Mouse (Mus musculus) heart, adult 9 months (tissue): ENCODE data around the gene Atp5e.

Source experiments
- DNase-seq, 2 experiments: peaks; one replicate each; pipeline ENCODE4 v3.0.0; 2022; ENCODE audit warnings: low spot score in 2 of 2

Atp5e gene

DNA sequence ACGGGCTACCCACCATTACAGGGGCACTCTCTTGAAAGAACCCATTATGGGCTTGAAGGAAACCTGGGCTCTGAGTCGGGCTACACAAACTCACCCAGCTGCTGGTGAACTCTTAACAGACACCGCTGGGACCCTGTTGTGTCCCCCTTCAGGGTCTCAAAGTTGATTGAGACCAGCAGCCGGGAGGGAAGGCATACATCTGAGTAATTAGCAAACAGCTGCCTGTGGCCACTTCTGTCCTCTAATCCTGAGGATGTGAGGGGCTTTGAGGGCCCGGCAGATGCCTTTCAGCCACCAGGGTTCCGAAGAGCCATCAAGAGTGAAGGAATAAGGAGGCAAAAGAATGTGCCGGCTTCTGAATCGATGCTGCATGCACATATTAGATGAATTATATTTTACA, 17.0 kb downstream of the Atp5e start:
- no peak for DNase-seq

DNA sequence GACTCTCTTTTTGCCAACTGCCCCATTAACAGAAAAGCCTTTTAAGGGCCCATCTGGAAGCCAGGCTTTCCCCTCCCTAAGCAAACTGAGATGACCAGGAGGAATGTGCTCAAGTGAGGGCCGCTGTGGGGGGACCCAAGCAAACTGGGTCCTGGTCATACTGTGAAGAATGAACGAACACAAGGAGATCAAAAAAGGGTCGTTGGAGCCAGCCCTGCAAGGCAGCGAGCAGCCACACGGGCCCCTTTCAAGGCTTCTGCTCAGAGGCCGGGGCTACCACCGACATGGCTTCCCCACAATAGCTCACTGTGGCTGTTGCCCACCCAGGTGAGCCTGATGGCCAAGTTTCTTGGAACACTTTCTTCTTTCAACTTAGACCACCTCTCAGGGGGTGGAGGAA, 17.4 kb downstream of the Atp5e start:
- DNase-seq = no peak

- DNase-seq = no peak
Observed at GRCm38 (mm10) chr2:174445018-174445417, 18.9 kb downstream of the Atp5e start.

GRCm38 (mm10) chr2:174444359-174444758, 19.5 kb downstream of the Atp5e start:
- DNase-seq = no peak

DNA sequence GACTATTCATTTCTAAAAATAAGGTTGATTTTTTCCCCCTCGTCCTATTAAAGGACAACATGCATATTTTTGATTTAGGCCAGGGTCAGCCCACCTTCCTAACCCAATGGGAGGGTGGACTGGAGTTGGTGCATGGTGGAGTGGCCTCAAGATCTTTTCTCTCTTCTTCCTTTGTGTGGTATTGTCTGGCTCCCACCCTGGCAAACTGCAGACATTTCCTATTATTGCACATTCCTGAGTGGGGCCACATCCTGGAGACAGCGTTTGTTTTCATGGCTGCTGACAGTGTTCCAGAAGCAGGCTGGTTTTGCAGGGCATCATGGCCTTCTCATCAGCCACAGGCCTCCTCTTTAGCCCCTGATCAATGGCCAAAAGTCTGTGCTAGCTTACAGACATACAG, 20.9 kb downstream of the Atp5e start:
- DNase-seq = no peak

- no peak for DNase-seq
Observed at GRCm38 (mm10) chr2:174442460-174442859, 21.4 kb downstream of the Atp5e start.

GRCm38 (mm10) chr2:174441898-174442297, 22.0 kb downstream of the Atp5e start:
- no peak for DNase-seq

DNA sequence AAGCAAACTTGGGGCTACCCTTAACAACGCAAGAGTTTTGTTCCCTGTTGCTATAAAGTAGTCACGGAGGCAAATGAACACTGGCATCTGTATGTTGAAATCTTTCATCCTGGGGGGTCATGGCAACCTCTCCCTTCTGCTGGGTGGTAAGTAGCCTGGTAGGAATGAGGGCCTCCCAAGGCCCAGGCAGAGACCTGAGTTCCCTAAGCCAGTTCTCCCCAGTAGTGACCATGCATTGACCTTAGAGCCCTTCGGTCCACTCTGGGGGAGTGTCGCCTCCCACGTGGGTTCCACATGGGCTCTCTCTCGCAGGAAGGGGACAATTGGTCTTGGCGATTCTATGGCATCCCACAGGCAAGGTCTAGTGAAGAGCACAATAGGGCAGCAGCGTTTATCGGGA, 23.9 kb downstream of the Atp5e start:
- no peak for DNase-seq

DNA sequence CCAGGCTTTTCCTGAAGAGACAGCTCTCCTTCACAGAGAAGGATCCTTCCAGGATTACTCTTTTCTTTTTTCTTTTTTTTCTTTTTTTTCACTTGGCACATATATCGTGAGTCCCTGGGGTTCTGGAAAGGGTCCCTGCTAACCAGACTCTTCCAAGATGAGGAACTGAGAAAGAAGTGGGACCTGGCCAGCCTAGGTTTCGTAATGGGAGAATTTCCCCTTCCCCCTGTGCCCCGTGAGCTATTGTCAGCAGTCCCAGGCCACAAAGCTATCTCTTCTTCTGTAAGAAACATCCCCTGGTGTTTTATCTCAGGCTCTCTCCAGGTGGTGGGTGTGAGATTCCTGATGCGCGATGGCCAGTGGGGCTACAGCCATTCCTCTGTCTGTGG, 24.5 kb downstream of the Atp5e start:
- peak; percentile 31 to 42 for DNase-seq

- peak; percentile 75 for DNase-seq
Observed at GRCm38 (mm10) chr2:174438737-174439449, 25.0 kb downstream of the Atp5e start, which contains the start of gene Ctsz. Ctsz (minus strand) TSS chr2:174439039.

DNA sequence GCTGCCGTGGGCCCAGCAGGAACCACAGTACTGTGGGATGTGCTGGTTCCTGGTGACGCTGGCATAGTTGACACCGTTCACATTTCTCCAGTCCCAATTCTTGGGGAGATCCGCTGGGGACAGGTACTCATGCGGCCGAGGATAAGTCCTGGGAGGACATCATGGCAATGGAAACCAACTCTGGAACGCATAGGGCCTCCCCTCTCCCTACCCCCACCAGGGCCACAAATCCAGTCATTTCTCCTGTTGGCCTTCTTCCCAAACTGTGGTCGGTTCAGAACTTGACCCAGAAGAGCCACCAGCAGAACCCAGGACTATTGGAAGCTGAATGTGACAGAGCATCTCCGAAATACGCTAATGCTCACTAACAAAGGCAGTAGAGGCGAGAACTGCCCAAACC, 25.7 kb downstream of the Atp5e start:
- DNase-seq = no peak

- peak; percentile 50 to 59 for DNase-seq
Observed at GRCm38 (mm10) chr2:174437697-174437982, 26.3 kb downstream of the Atp5e start.

DNA sequence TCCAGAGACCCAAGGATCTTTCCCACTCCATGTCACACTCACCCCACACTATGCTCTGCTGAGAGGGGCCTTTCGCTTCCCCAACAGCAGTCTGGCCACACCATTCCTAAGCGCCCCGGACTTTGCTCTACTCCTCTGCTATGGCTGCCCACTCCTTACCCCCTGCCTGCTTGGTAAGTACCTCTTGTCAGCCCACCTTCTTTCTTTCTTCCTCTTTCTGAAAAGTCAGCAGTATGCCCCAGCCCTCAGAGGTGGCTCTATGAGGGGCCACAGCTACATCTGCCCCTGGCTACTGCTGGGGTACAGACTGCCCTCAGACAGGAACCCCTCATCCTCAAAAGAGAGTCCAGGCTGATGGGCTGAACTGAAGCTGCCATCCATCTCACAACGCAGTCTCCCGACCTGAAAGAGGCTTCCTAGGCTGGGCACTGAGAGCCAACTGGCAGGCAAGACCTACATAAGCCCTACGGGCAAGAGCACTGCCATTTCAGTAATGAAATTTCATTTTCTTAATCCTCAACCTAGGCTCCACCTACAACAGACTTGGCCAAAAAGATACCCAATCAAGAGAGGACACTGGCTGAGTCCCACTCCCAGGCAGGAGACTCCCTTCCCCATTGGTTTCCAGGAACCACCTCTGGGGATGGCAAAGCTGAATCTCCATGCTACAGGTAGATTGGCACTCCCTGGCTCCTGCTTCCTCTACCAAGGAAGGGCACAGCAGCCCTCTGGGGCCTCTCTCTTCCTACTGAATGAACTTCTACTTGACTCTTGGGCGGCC, 26.8 kb downstream of the Atp5e start:
- peak in 1 of 2 experiments; percentile 5 for DNase-seq

- peak; percentile 18 to 37 for DNase-seq
Observed at GRCm38 (mm10) chr2:174436076-174436701, 27.7 kb downstream of the Atp5e start.

GRCm38 (mm10) chr2:174434943-174435342, 29.0 kb downstream of the Atp5e start:
- DNase-seq = no peak

DNA sequence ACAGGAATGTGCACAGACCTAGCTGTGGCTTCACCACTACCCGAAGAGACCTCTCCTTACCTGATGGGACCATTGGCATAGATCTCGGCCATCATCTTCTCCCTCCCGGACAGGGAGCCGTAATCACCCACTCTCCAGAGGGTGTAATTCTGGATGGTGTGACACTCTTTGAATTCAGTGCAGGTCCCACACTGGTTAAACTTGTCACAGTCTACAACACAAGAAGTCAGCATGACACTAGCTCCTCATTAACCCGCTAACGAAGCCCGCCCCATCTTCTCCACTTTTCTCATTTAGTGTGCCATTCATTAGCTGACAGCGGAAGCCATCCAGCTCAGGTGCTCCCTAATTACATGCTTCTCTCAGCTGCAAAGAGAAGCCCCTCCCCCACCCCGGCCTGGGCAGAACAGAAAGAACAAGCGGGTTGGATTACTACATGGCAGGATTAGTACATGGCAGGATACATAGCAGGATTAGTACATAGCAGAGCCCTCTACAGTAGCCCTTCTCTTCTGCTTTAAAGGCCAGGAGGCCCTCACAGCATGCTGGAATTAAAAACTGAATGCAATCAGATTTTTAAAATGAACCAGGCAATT, 34.8 kb downstream of the Atp5e start:
- DNase-seq = no peak

DNA sequence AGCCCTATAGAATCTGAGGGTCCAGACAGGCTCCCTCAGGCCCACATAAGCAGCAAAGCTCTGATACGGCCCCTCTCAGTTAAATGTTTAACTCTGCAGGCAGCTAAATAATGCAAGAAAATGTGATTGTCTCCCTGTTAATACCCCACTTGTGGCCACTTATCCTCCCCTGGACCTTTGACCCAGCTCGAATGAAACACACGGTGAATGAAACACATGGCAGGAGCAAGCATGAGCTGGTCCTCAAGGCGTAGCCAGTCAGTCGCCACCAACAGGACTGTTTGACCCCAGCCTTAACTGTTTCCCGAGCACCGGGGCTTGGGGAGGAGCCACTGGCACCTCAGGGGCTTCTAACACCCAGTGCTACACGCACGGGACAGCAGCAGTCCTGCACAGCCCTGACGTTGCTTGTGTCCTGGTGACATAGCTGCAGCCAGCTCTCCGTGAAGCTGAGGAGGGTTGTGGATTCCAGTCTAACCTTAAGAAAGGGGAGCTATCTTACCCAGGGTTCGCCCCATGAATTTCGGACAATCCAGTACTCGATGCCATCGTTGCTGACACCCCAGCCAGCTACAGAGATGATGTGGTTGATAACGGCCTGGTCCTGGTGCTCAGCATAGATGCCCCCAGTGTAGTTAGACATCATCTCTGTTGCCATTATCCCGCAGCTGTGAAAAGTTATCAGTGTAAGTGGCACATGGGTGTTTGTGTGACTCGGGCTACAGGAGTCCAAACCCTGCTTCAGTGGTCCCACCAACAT, 35.6 kb downstream of the Atp5e start:
- DNase-seq = no peak

- DNase-seq = no peak
Observed at GRCm38 (mm10) chr2:174426856-174427255, 37.0 kb downstream of the Atp5e start.

GRCm38 (mm10) chr2:174424301-174425085, 39.4 kb downstream of the Atp5e start:
- no peak for DNase-seq

GRCm38 (mm10) chr2:174421107-174421506, 42.8 kb downstream of the Atp5e start:
- DNase-seq = no peak

DNA sequence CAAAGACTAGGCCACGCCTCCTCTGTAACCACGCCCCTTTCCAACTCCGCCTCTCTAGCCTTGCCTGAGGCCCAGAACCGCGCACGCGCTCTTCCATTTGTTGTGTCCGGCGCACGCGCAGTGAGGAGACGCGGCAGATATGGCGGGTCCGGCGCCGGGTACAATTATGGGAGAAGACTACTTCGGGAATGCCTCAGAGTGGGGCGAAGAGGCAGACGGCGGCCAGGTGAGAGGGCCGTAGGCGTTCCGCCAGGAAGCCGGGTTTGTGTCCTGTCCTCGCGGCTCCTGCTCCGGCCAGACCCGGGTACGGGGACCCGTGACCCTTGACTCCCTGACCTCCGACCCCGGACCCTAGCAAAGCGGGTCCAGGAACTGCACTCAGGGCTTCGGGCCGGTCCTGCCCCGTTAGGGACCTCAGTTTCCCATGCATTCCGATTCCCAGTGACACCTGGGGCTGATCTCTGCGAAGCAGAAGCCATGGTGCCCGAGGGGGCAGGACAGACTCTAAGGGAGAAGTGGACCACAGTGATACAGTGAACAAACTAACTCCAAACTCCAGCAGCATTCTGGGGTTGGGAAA, 48.1 kb downstream of the Atp5e start, which contains the start of gene Nelfcd:
Nelfcd (plus strand) TSS at position 74 of the 580 bp plus-strand sequence.
- DNase-seq = peak; percentile 90 to 95
